In genomic region chr6:82909136-82909855, GRCm38 (mm10) we compare ENCODE assay signal across 8 mouse cellular contexts. TPM values are rescaled to one million over a fixed set of nuclear protein-coding genes. Genes with fewer than 3 reads are reported as not detected.
DNase-seq lines count a peak whose midpoint lies in the region; ATAC-seq and TF ChIP-seq lines count a peak whose summit lies in the region.

No protein-coding gene starts in this region.

- H3K4me1 ChIP-seq in midbrain, embryonic 14.5 days (ENCODE audit: control insufficient read depth, insufficient read depth, low read length): no peaks in the 10 kb centered on the region
- H3K4me1 ChIP-seq in midbrain, embryonic 16.5 days (ENCODE audit: control insufficient read depth, insufficient read depth, low read length): no peaks in the 10 kb centered on the region
- H3K4me1 ChIP-seq in bone marrow, adult 2 months (ENCODE audit: control insufficient read depth, insufficient read depth, low read length): peaks cover 6% of the 10 kb centered on the region
- no peaks in the 10 kb centered on the region for H3K4me1 ChIP-seq in lung, postnatal 0 days (ENCODE audit: insufficient read depth, low read depth, low read length)
- no peaks in the 10 kb centered on the region for H3K4me1 ChIP-seq in stomach, embryonic 15.5 days

- no peak overlapping the region for H3K27ac ChIP-seq in midbrain, embryonic 14.5 days (replicated peaks; ENCODE audit: low read depth, low read length)
- no peak overlapping the region for H3K27ac ChIP-seq in midbrain, embryonic 16.5 days (ENCODE audit: low read length)
- H3K27ac ChIP-seq in bone marrow, adult 2 months (ENCODE audit: control insufficient read depth, insufficient read depth, low read depth, low read length, poor library complexity): no peak overlapping the region
- H3K27ac ChIP-seq in lung, postnatal 0 days (ENCODE audit: low read length): no peak overlapping the region
- no peak overlapping the region for H3K27ac ChIP-seq in stomach, embryonic 15.5 days

- H3K4me3 ChIP-seq in midbrain, embryonic 14.5 days (replicated peaks; ENCODE audit: low read depth, low read length): no peak overlapping the region
- no peak overlapping the region for H3K4me3 ChIP-seq in midbrain, embryonic 16.5 days (ENCODE audit: low read depth, low read length)
- no peak overlapping the region for H3K4me3 ChIP-seq in bone marrow, adult 2 months (replicated peaks; ENCODE audit: control insufficient read depth, low read depth, low read length)
- no peak overlapping the region for H3K4me3 ChIP-seq in lung, postnatal 0 days (ENCODE audit: low read depth, low read length)
- no peak overlapping the region for H3K4me3 ChIP-seq in stomach, embryonic 15.5 days (replicated peaks)

- no peaks in the 10 kb centered on the region for H3K27me3 ChIP-seq in midbrain, embryonic 14.5 days (ENCODE audit: control insufficient read depth, insufficient read depth, low read length)
- H3K27me3 ChIP-seq in midbrain, embryonic 16.5 days (ENCODE audit: control insufficient read depth, insufficient read depth, low read depth, low read length): no peaks in the 10 kb centered on the region
- H3K27me3 ChIP-seq in lung, postnatal 0 days (replicated peaks; ENCODE audit: insufficient read depth, low read length): no peaks in the 10 kb centered on the region
- no peaks in the 10 kb centered on the region for H3K27me3 ChIP-seq in stomach, embryonic 15.5 days (replicated peaks)

- peak; percentile 46 for DNase-seq in cerebellum, adult 11-12 months
- peak; percentile 69 for DNase-seq in midbrain, embryonic 14.5 days
- DNase-seq in frontal cortex, adult 2 months (ENCODE audit: extremely low spot score in 1 of 2, low spot score in 1 of 2): peak; percentile 47 to 74
- peak; percentile 69 for DNase-seq in lung, postnatal 0 days (ENCODE audit: low spot score)

- no peak for TF ChIP-seq EP300 in lung, postnatal 0 days (IDR thresholded peaks at IDR 0.05)

- TF ChIP-seq POLR2A in bone marrow, adult 2 months (IDR thresholded peaks at IDR 0.05; ENCODE audit: borderline replicate concordance, control insufficient read depth, low read depth, low read length): no peak

- peaks cover 8% of the 10 kb centered on the region; the same call in 1 of the 2 replicates for H3K36me3 ChIP-seq in midbrain, embryonic 14.5 days (ENCODE audit: control insufficient read depth, insufficient read depth, low read length)
- peaks cover 18% of the 10 kb centered on the region for H3K36me3 ChIP-seq in midbrain, embryonic 16.5 days (ENCODE audit: control insufficient read depth, insufficient read depth, low read length)
- no peaks in the 10 kb centered on the region for H3K36me3 ChIP-seq in lung, postnatal 0 days (ENCODE audit: insufficient read depth, low read length)
- no peaks in the 10 kb centered on the region for H3K36me3 ChIP-seq in stomach, embryonic 15.5 days

- peak; percentile 46 for TF ChIP-seq CTCF in bone marrow, adult 2 months (IDR thresholded peaks at IDR 0.05; ENCODE audit: control insufficient read depth, insufficient read depth, low read length)
- TF ChIP-seq CTCF in lung, postnatal 0 days (IDR thresholded peaks at IDR 0.05): peak; percentile 68

- no peak overlapping the region for H3K4me2 ChIP-seq in midbrain, embryonic 14.5 days (ENCODE audit: low read length)
- H3K4me2 ChIP-seq in midbrain, embryonic 16.5 days (ENCODE audit: low read length): no peak overlapping the region
- H3K4me2 ChIP-seq in lung, postnatal 0 days (replicated peaks; ENCODE audit: low read depth, low read length): no peak overlapping the region
- H3K4me2 ChIP-seq in stomach, embryonic 15.5 days: no peak overlapping the region

- ATAC-seq in cerebellum, adult (ENCODE audit: insufficient number of reproducible peaks, low FRiP score, low TSS enrichment): no peak
- no peak for ATAC-seq in midbrain, embryonic 14.5 days (ENCODE audit: low FRiP score, low TSS enrichment)
- no peak; the same call in 1 of the 2 replicates for ATAC-seq in midbrain, embryonic 16.5 days
- ATAC-seq in lung, postnatal 0 days: peak; percentile 81
- ATAC-seq in stomach, embryonic 15.5 days (ENCODE audit: insufficient read depth, low FRiP score, low read depth): peak; percentile 51; the same call in 1 of the 2 replicates

- WGBS in midbrain, embryonic 14.5 days: 62% methylated on average over 14 of the region's 14 CpGs
- 62% methylated on average over 14 of the region's 14 CpGs for WGBS in midbrain, embryonic 16.5 days
- 21% methylated on average over 14 of the region's 14 CpGs for WGBS in bone marrow, adult 2 months
- 45% methylated on average over 14 of the region's 14 CpGs for WGBS in lung, postnatal 0 days
- WGBS in stomach, embryonic 15.5 days: 45% methylated on average over 14 of the region's 14 CpGs

- H3K9me3 ChIP-seq in midbrain, embryonic 14.5 days (ENCODE audit: control insufficient read depth, low read length): no peaks in the 10 kb centered on the region
- H3K9me3 ChIP-seq in midbrain, embryonic 16.5 days (replicated peaks; ENCODE audit: control insufficient read depth, low read length, poor library complexity, severe bottlenecking): no peaks in the 10 kb centered on the region
- no peaks in the 10 kb centered on the region for H3K9me3 ChIP-seq in lung, postnatal 0 days (ENCODE audit: low read length)
- H3K9me3 ChIP-seq in stomach, embryonic 15.5 days: no peaks in the 10 kb centered on the region

- H3K9ac ChIP-seq in midbrain, embryonic 14.5 days (replicated peaks; ENCODE audit: low read length): no peak overlapping the region
- H3K9ac ChIP-seq in midbrain, embryonic 16.5 days (ENCODE audit: low read depth, low read length): no peak overlapping the region
- no peak overlapping the region for H3K9ac ChIP-seq in lung, postnatal 0 days (replicated peaks; ENCODE audit: low read depth)
- H3K9ac ChIP-seq in stomach, embryonic 15.5 days: no peak overlapping the region

RNA-seq across cellular contexts. Expression of gene Sema4f, which starts 30.3 kb away (rescaled TPM):
- 11.3 and 11.5 TPM in 2 replicates for polyA plus RNA-seq in midbrain, embryonic 14.5 days (2014; fragmentation: Nextera tagmentation; extraction: Ambion mirVana)
- 18.9 and 20.3 TPM in 2 replicates for polyA plus RNA-seq in midbrain, embryonic 16.5 days (2015; fragmentation: Nextera tagmentation; extraction: Ambion mirVana)
- 0.65 and 3.2 TPM in 2 replicates for polyA plus RNA-seq in bone marrow, adult 2 months (2011; ENCODE audit: insufficient read depth, insufficient read length, low replicate concordance, missing spikeins)
- polyA plus RNA-seq in frontal cortex, adult 2 months (2012; rRNA removed): 24.6 and 27.5 TPM in 2 replicates
- polyA plus RNA-seq in lung, postnatal 0 days (2015; fragmentation: Nextera tagmentation; extraction: Ambion mirVana): 8.8 and 14.3 TPM in 2 replicates
- 2.0 and 2.1 TPM in 2 replicates for polyA plus RNA-seq in stomach, embryonic 15.5 days (2015; fragmentation: Nextera tagmentation; extraction: Ambion mirVana)

RNA-seq across cellular contexts. Expression of gene M1ap, which starts 37.4 kb away (rescaled TPM):
- polyA plus RNA-seq in midbrain, embryonic 14.5 days (2014; fragmentation: Nextera tagmentation; extraction: Ambion mirVana): 0.28 TPM in 1 of 2 replicates, not detected in the other
- polyA plus RNA-seq in midbrain, embryonic 16.5 days (2015; fragmentation: Nextera tagmentation; extraction: Ambion mirVana): not detected in 2 replicates
- 3.6 and 10.3 TPM in 2 replicates for polyA plus RNA-seq in bone marrow, adult 2 months (2011; ENCODE audit: insufficient read depth, insufficient read length, low replicate concordance, missing spikeins)
- 0.12 TPM in 1 of 2 replicates, not detected in the other for polyA plus RNA-seq in frontal cortex, adult 2 months (2012; rRNA removed)
- polyA plus RNA-seq in lung, postnatal 0 days (2015; fragmentation: Nextera tagmentation; extraction: Ambion mirVana): 1.8 and 2.5 TPM in 2 replicates
- polyA plus RNA-seq in stomach, embryonic 15.5 days (2015; fragmentation: Nextera tagmentation; extraction: Ambion mirVana): 0.84 and 1.2 TPM in 2 replicates

Comparison
In these comparisons a context has a peak if more than half of its experiments do, and no peak if none do; other contexts are left out.
1. ATAC-seq: peak in lung, postnatal 0 days (single experiment) and stomach, embryonic 15.5 days (single experiment); none in cerebellum, adult (single experiment), midbrain, embryonic 14.5 days (single experiment) and midbrain, embryonic 16.5 days (single experiment).
2. Peak in every context shown above with its lines, with median percentiles within 50 percentile points of each other: DNase-seq.